Mouse (Mus musculus) forebrain, embryonic 16.5 days (tissue): ENCODE data around the gene Arhgef33. TPM values are rescaled to one million over a fixed set of nuclear protein-coding genes. Genes with fewer than 3 reads are reported as not detected.
A peak's percentile ranks its signal among the peaks of the same experiment; 100 is the strongest.
"Not testable (repeated sequence)": the region's sequence is repeated elsewhere in the genome, so short reads cannot be mapped to it uniquely, and the experiment has no call there.

Experiments used
- ATAC-seq: fragments of 200-750 bp; cut with Nextera tagmentation; 2 replicates; pipeline ENCODE4 v1.8.0; 2017; ENCODE audit warnings: mild to moderate bottlenecking, moderate library complexity
- H3K27ac ChIP-seq: fragments of 300-500 bp; sonication (generic); 2 replicates; pipeline ENCODE4 v1.5.1; 2014; ENCODE audit warnings: low read length, control low read depth
- H3K27me3 ChIP-seq: fragments of 300-500 bp; sonication (generic); replicated peaks from 2 replicates; pipeline ENCODE4 v1.6.1; 2014; ENCODE audit warnings: low read length; ENCODE audit not compliant: control insufficient read depth, insufficient read depth
- H3K36me3 ChIP-seq: fragments of 300-500 bp; sonication (generic); 2 replicates; pipeline ENCODE4 v1.6.1; 2014; ENCODE audit not compliant: control insufficient read depth, insufficient read depth
- H3K4me1 ChIP-seq: fragments of 300-500 bp; sonication (generic); replicated peaks from 2 replicates; pipeline ENCODE4 v1.6.1; 2014; ENCODE audit warnings: low read length; ENCODE audit not compliant: control insufficient read depth, insufficient read depth
- H3K4me2 ChIP-seq: fragments of 300-500 bp; sonication (generic); 2 replicates; pipeline ENCODE4 v1.6.1; 2014; ENCODE audit warnings: mild to moderate bottlenecking, low read length, control low read depth
- H3K4me3 ChIP-seq: fragments of 300-500 bp; sonication (generic); replicated peaks from 2 replicates; pipeline ENCODE4 v1.5.1; 2014; ENCODE audit warnings: mild to moderate bottlenecking, low read length, control low read depth
- H3K9ac ChIP-seq: fragments of 300-500 bp; sonication (generic); replicated peaks from 2 replicates; pipeline ENCODE4 v1.6.1; 2014; ENCODE audit warnings: low read depth, low read length, control low read depth
- H3K9me3 ChIP-seq: fragments of 300-500 bp; sonication (generic); 2 replicates; pipeline ENCODE4 v1.6.1; 2016; ENCODE audit warnings: low read length; ENCODE audit not compliant: control insufficient read depth
- WGBS: fragments of 180-500 bp; shearing (Covaris S2); extraction: QIAGEN DNeasy Blood & Tissue Kit; methylation state at CpG from one replicate; pipeline ENCODE4 v1.1.7; 2014; 5-methylcytosine and 5-hydroxymethylcytosine counted together
- polyA plus RNA-seq: library from polyadenylated mRNA; unstranded; fragments of >200 nt; fragmentation: Nextera tagmentation; extraction: Ambion mirVana; gene quantifications from 2 replicates; pipeline ENCODE4 v1.2.1, GENCODE M21; 2015

Arhgef33 gene
- polyA plus RNA-seq = 1.0 and 1.2 TPM in 2 replicates

GRCm38 (mm10) chr17:80307251-80307650, at the start of gene Arhgef33:
Gene Arhgef33, plus strand, starts transcription at chr17:80307407.
- Histone ChIP-seq H3K4me2 (no peak within 1 kb of the TSS), H3K9ac (no peak within 1 kb of the TSS), H3K4me1 (peaks cover 8% of the 10 kb centered on the region), H3K9me3 (no peaks in the 10 kb centered on the region), H3K4me3 (no peak within 1 kb of the TSS), H3K36me3 (no peaks in the 10 kb centered on the region), H3K27ac (no peak within 1 kb of the TSS), H3K27me3 (no peaks in the 10 kb centered on the region)
- 82% methylated on average over 1 of the region's 1 CpGs for WGBS
- no peak for ATAC-seq

- Histone ChIP-seq H3K9me3 (no peaks in the 10 kb centered on the region), H3K9ac (no peak overlapping the region), H3K36me3 (peaks cover 48% of the 10 kb centered on the region), H3K4me1 (no peaks in the 10 kb centered on the region), H3K27me3 (no peaks in the 10 kb centered on the region), H3K4me3 (no peak overlapping the region), H3K4me2 (no peak overlapping the region), H3K27ac (no peak overlapping the region)
- WGBS = 88% methylated on average over 4 of the region's 4 CpGs
- ATAC-seq = no peak
Observed at GRCm38 (mm10) chr17:80267065-80267464, 40.1 kb upstream of the Arhgef33 start.

GRCm38 (mm10) chr17:80268151-80268550, 39.1 kb upstream of the Arhgef33 start:
- no peak overlapping the region for H3K4me3 ChIP-seq

GRCm38 (mm10) chr17:80270622-80271021, 36.6 kb upstream of the Arhgef33 start:
- ATAC-seq, H3K9me3 ChIP-seq, H3K4me1 ChIP-seq, H3K27ac ChIP-seq, H3K4me3 ChIP-seq, H3K9ac ChIP-seq, H3K27me3 ChIP-seq, H3K4me2 ChIP-seq: not testable (repeated sequence)
- WGBS = 97% methylated on average over 7 of the region's 7 CpGs
- H3K36me3 ChIP-seq = peaks cover 54% of the 10 kb centered on the region

More at GRCm38 (mm10) chr17:80268151-80268550, 39.1 kb upstream of the Arhgef33 start:
- H3K4me2 ChIP-seq = no peak overlapping the region
- H3K36me3 ChIP-seq = peaks cover 52% of the 10 kb centered on the region
- no peaks in the 10 kb centered on the region for H3K4me1 ChIP-seq
- no peaks in the 10 kb centered on the region for H3K9me3 ChIP-seq
- H3K27me3 ChIP-seq = no peaks in the 10 kb centered on the region
- no peak for ATAC-seq
- H3K9ac ChIP-seq = no peak overlapping the region
- 92% methylated on average over 3 of the region's 3 CpGs for WGBS
- H3K27ac ChIP-seq = no peak overlapping the region

GRCm38 (mm10) chr17:80278255-80278654, 29.0 kb upstream of the Arhgef33 start:
- ATAC-seq = no peak
- no peaks in the 10 kb centered on the region for H3K27me3 ChIP-seq
- H3K36me3 ChIP-seq = peaks cover 28% of the 10 kb centered on the region

GRCm38 (mm10) chr17:80279340-80280070, 27.7 kb upstream of the Arhgef33 start:
- Histone ChIP-seq H3K36me3 (peaks cover 22% of the 10 kb centered on the region), H3K9ac (no peak overlapping the region), H3K9me3 (no peaks in the 10 kb centered on the region), H3K4me3 (no peak overlapping the region), H3K4me1 (no peaks in the 10 kb centered on the region), H3K4me2 (no peak overlapping the region), H3K27ac (no peak overlapping the region), H3K27me3 (no peaks in the 10 kb centered on the region)
- no peak for ATAC-seq
- WGBS = 97% methylated on average over 8 of the region's 8 CpGs

More at GRCm38 (mm10) chr17:80278255-80278654, 29.0 kb upstream of the Arhgef33 start:
- WGBS = 84% methylated on average over 4 of the region's 4 CpGs
- no peak overlapping the region for H3K9ac ChIP-seq
- H3K9me3 ChIP-seq = no peaks in the 10 kb centered on the region
- no peak overlapping the region for H3K4me3 ChIP-seq
- H3K4me2 ChIP-seq = no peak overlapping the region
- H3K27ac ChIP-seq = no peak overlapping the region
- no peaks in the 10 kb centered on the region for H3K4me1 ChIP-seq

GRCm38 (mm10) chr17:80284446-80284845, 22.8 kb upstream of the Arhgef33 start:
- no peak overlapping the region for H3K27ac ChIP-seq
- ATAC-seq = no peak
- no peak overlapping the region for H3K4me2 ChIP-seq
- H3K4me3 ChIP-seq = no peak overlapping the region
- peaks cover 12% of the 10 kb centered on the region for H3K4me1 ChIP-seq
- peaks cover 13% of the 10 kb centered on the region for H3K36me3 ChIP-seq
- WGBS = 89% methylated on average over 4 of the region's 4 CpGs
- H3K9me3 ChIP-seq = no peaks in the 10 kb centered on the region
- no peak overlapping the region for H3K9ac ChIP-seq
- no peaks in the 10 kb centered on the region for H3K27me3 ChIP-seq

GRCm38 (mm10) chr17:80288012-80288411, 19.2 kb upstream of the Arhgef33 start:
- no peak overlapping the region; the same call in 1 of the 2 replicates for H3K4me2 ChIP-seq

GRCm38 (mm10) chr17:80289280-80290073, 17.7 kb upstream of the Arhgef33 start:
- H3K9ac ChIP-seq = peak overlapping the region; percentile 90

More at GRCm38 (mm10) chr17:80288012-80288411, 19.2 kb upstream of the Arhgef33 start:
- Histone ChIP-seq H3K9ac (no peak overlapping the region), H3K4me1 (peaks cover 12% of the 10 kb centered on the region), H3K9me3 (no peaks in the 10 kb centered on the region), H3K27me3 (no peaks in the 10 kb centered on the region), H3K36me3 (no peaks in the 10 kb centered on the region), H3K27ac (no peak overlapping the region), H3K4me3 (no peak overlapping the region)
- ATAC-seq = no peak
- 88% methylated on average over 6 of the region's 6 CpGs for WGBS

More at GRCm38 (mm10) chr17:80289280-80290073, 17.7 kb upstream of the Arhgef33 start:
- Histone ChIP-seq H3K27me3 (no peaks in the 10 kb centered on the region), H3K9me3 (no peaks in the 10 kb centered on the region), H3K4me3 (peak overlapping the region; percentile 93), H3K4me2 (peak overlapping the region; percentile 58), H3K36me3 (no peaks in the 10 kb centered on the region), H3K27ac (peak overlapping the region; percentile 94), H3K4me1 (peaks cover 12% of the 10 kb centered on the region)
- no peak for ATAC-seq
- under 1% methylated on average over 30 of the region's 30 CpGs for WGBS
